Mouse (Mus musculus) urinary bladder, postnatal 25 days (tissue): ENCODE measurements around the gene Pdilt.
"Not testable (repeated sequence)": the region's sequence is repeated elsewhere in the genome, so short reads cannot be mapped to it uniquely, and the experiment has no call there.

Experiments
- DNase-seq: peaks from one replicate; pipeline ENCODE4 v3.0.0; 2022; ENCODE audit warnings: low spot score

Gene Pdilt

GRCm38 (mm10) chr7:119523389-119523788, at the start of gene Pdilt:
Gene Pdilt (minus strand): TSS chr7:119523489.
- no peak for DNase-seq

- DNase-seq, result not testable (repeated sequence)
Observed at GRCm38 (mm10) chr7:119562476-119562875, 39.2 kb upstream of the Pdilt start.

- no peak for DNase-seq
Observed at GRCm38 (mm10) chr7:119561441-119561840, 38.2 kb upstream of the Pdilt start.

GRCm38 (mm10) chr7:119560452-119560835, 37.2 kb upstream of the Pdilt start:
- no peak for DNase-seq

- no peak for DNase-seq
Observed at GRCm38 (mm10) chr7:119559789-119560451, 36.6 kb upstream of the Pdilt start.

- no peak for DNase-seq
Observed at GRCm38 (mm10) chr7:119554040-119554439, 30.8 kb upstream of the Pdilt start, which contains the start of gene Acsm2. Gene Acsm2 (plus strand): TSS chr7:119554340.

- no peak for DNase-seq
Observed at GRCm38 (mm10) chr7:119550471-119551222, 27.4 kb upstream of the Pdilt start.

- no peak for DNase-seq
Observed at GRCm38 (mm10) chr7:119545572-119545971, 22.3 kb upstream of the Pdilt start.

GRCm38 (mm10) chr7:119542445-119542844, 19.2 kb upstream of the Pdilt start:
- DNase-seq, result no peak

GRCm38 (mm10) chr7:119534389-119534788, 11.1 kb upstream of the Pdilt start:
- no peak for DNase-seq

- DNase-seq, result no peak
Observed at GRCm38 (mm10) chr7:119532924-119533323, 9.6 kb upstream of the Pdilt start.

- DNase-seq, result no peak
Observed at GRCm38 (mm10) chr7:119528617-119529016, 5.3 kb upstream of the Pdilt start.

GRCm38 (mm10) chr7:119527548-119527947, 4.3 kb upstream of the Pdilt start:
- no peak for DNase-seq

- no peak for DNase-seq
Observed at GRCm38 (mm10) chr7:119527135-119527534, 3.8 kb upstream of the Pdilt start.

- DNase-seq, result no peak
Observed at GRCm38 (mm10) chr7:119526486-119526885, 3.2 kb upstream of the Pdilt start.

- DNase-seq, result no peak
Observed at GRCm38 (mm10) chr7:119525881-119526281, 2.6 kb upstream of the Pdilt start.

GRCm38 (mm10) chr7:119522385-119522784, 904 bp downstream of the Pdilt start:
- DNase-seq, result no peak

GRCm38 (mm10) chr7:119521816-119522215, 1.5 kb downstream of the Pdilt start:
- no peak for DNase-seq

- DNase-seq, result peak; percentile 38
Observed at GRCm38 (mm10) chr7:119519654-119520053, 3.6 kb downstream of the Pdilt start.

GRCm38 (mm10) chr7:119519163-119519562, 4.1 kb downstream of the Pdilt start, which contains the start of gene Acsm5:
Gene Acsm5 (plus strand): TSS chr7:119519463.
- no peak for DNase-seq

- DNase-seq, result no peak
Observed at GRCm38 (mm10) chr7:119516272-119516558, 7.1 kb downstream of the Pdilt start.

- DNase-seq, result peak; percentile 33
Observed at GRCm38 (mm10) chr7:119515492-119516271, 7.6 kb downstream of the Pdilt start.

- DNase-seq, result no peak
Observed at GRCm38 (mm10) chr7:119513056-119513455, 10.2 kb downstream of the Pdilt start.
